Mouse (Mus musculus): ENCODE results near the gene Ubl4a. TPM values are rescaled to one million over a fixed set of nuclear protein-coding genes. Genes with fewer than 3 reads are reported as not detected.
A peak's percentile ranks its signal among the peaks of the same experiment; 100 is the strongest.
"Not testable (repeated sequence)": the region's sequence is repeated elsewhere in the genome, so short reads cannot be mapped to it uniquely, and the experiment has no call there.

Ubl4a gene
- polyA plus RNA-seq, 1 experiment = 21.1 TPM

DNA sequence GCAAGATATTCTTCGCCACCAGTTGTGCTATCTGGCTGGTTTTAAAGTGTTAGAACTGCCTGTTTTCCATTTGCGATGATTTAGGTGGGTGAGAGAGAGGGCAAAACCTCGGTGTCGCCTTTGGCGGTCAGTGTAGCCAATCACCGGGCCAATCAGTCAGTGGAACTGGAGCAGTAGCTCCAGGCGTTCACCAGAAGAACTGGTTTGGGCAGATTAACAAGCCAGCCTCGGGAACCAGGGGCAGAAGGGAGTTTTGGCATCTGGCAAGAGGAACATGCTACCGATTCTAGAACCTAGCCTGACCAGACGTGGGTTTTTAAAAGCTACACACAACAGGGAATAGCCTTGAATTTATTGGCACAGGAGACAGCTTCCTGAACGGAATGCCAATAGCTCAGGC lies 13.8 kb downstream of the Ubl4a start:
- TF ChIP-seq FLI1 (IDR thresholded peaks at IDR 0.05; ENCODE audit: low read length) (no peak), GATA1 (IDR thresholded peaks at IDR 0.05; ENCODE audit: borderline replicate concordance, low read length) (no peak)

DNA sequence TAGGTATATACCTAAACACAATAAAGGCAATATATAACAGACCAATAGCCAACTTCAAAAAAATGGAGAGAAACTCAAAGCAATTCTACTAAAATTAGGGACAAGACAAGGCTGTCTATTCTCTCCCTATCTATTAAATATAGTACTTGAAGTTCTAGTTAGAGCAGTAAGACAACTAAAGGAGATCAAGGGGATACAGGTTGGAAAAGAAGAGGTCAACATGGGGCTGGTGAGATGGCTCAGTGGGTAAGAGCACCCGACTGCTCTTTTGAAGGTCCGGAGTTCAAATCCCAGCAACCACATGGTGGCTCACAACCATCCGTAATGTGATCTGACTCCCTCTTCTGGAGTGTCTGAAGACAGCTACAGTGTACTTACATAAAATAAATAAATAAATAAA lies 15.9 kb downstream of the Ubl4a start:
- H3K27me3 ChIP-seq (replicated peaks); H3K4me1 ChIP-seq; H3K4me3 ChIP-seq (replicated peaks); H3K9me3 ChIP-seq; H3K36me3 ChIP-seq (replicated peaks; ENCODE audit: low read length): not testable (repeated sequence)

More for the DNA sequence above, 13.8 kb downstream of the Ubl4a start:
- no peak overlapping the region for H3K4me3 ChIP-seq (replicated peaks)
- H3K27me3 ChIP-seq (replicated peaks) = peaks cover 9% of the 10 kb centered on the region
- no peaks in the 10 kb centered on the region for H3K9me3 ChIP-seq
- no peaks in the 10 kb centered on the region for H3K4me1 ChIP-seq
- no peaks in the 10 kb centered on the region for H3K36me3 ChIP-seq (replicated peaks; ENCODE audit: low read length)

DNA sequence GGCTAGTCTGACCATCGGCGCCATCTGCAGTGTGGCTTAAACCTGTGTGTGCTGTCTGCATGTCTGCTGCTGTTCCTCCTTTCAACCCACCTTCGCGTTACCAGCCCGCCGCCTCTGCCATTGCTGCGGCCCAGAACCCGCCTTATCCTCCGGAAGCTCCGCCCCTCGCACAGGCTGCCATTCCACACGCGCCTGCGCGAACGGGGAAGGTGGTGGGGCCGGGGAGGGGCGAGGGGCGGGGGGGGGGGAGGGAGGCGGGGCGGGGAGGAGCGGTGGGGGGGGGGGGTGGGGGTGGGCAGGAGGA lies 19.6 kb downstream of the Ubl4a start, which contains the start of gene Lage3:
Gene Lage3 (minus strand): TSS at position 152 of the 304 bp plus-strand sequence.
- H3K4me3 ChIP-seq (replicated peaks) = peak within 1 kb of the TSS; percentile 92
- H3K9me3 ChIP-seq = no peaks in the 10 kb centered on the region
- TF ChIP-seq FLI1 (IDR thresholded peaks at IDR 0.05; ENCODE audit: low read length) (no peak), GATA1 (IDR thresholded peaks at IDR 0.05; ENCODE audit: borderline replicate concordance, low read length) (no peak)
- H3K27me3 ChIP-seq (replicated peaks) = peaks cover 5% of the 10 kb centered on the region
- H3K4me1 ChIP-seq = peaks cover 6% of the 10 kb centered on the region
- H3K36me3 ChIP-seq (replicated peaks; ENCODE audit: low read length) = no peaks in the 10 kb centered on the region

DNA sequence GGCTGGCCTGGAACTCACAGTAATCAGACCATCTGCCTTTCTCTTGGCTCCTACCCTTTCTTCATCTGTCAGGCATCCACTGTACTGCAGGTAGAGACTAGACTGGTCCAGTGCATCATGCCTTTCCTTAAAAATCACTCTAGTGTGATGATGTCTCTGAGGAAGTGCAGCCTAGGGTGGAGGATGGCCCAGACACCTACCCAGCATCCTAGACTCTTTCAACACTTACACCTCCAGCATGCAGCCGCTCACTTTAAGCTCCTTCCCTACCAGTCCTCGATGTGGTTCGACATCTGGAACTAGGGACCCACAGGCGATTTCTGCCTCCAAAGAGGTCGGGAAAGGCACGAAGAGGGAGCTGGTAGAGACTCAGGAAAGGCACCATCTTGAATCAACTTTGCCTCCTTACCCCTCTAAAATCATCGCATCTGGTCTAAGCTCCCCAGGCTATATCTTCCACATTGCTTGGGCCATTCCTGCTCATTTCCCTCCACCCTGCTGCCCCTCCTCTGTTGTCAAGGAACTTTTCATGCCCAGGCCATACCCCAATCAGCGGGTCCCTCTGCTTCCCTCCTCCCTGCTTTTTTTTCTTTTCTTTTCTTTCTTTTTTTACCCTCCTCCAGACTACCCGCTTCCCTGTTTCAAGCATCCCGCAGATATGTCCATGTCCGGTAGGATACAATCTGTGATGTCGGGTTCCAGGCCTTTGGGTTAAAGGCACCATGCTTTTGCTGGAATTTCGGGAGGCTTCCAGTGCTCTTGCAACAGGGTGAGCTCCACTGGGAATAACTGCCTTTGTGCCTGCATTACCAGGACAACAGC lies 20.2 kb downstream of the Ubl4a start:
- H3K36me3 ChIP-seq (replicated peaks; ENCODE audit: low read length) = no peaks in the 10 kb centered on the region
- H3K4me1 ChIP-seq = peaks cover 6% of the 10 kb centered on the region
- no peaks in the 10 kb centered on the region for H3K9me3 ChIP-seq
- no peak for TF ChIP-seq GATA1 (IDR thresholded peaks at IDR 0.05; ENCODE audit: borderline replicate concordance, low read length)
- TF ChIP-seq FLI1 (IDR thresholded peaks at IDR 0.05; ENCODE audit: low read length) = no peak
- peak overlapping the region; percentile 92 for H3K4me3 ChIP-seq (replicated peaks)
- H3K27me3 ChIP-seq (replicated peaks) = peaks cover 5% of the 10 kb centered on the region

DNA sequence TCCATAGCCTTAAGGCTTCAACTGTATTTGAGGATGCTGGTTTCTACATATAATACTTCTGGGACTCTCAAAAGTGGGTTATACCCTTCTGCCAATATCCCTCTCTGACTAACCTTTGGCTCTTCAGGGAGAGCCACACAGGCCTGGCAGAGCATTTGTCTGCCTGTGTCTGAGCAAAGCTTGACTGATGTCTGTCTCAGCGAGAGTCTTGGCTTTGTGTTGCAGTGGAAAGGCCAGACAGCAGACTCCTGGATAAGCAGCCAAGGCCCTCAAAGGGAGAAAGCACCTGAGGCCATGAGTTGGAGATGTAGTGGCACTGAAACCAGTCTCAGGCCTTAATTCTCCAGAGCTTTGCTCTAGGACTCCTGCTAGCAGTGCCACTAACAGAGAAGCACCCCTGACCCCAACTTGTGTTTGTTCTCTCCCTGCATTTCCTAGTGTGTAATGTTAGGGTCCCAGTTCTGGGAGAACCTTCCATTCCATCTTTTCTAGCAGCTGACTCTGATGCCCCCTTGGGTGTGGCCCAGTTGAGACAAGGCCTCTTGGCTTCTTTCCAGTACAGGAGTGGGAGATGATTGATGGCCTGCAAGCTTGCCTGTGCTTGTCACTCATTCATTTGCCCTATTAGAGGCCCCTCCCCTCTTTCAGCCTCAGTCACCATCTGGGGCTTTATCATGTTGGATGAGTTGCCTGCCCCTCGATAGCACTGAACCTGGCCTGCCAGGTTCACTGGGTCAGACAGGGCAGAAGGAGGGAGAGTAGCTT lies 42.7 kb downstream of the Ubl4a start:
- peaks cover 15% of the 10 kb centered on the region for H3K4me1 ChIP-seq
- no peak overlapping the region for H3K4me3 ChIP-seq (replicated peaks)
- H3K27me3 ChIP-seq (replicated peaks) = peaks cover 76% of the 10 kb centered on the region
- TF ChIP-seq FLI1 (IDR thresholded peaks at IDR 0.05; ENCODE audit: low read length) (no peak), GATA1 (IDR thresholded peaks at IDR 0.05; ENCODE audit: borderline replicate concordance, low read length) (no peak)
- H3K9me3 ChIP-seq = no peaks in the 10 kb centered on the region
- H3K36me3 ChIP-seq (replicated peaks; ENCODE audit: low read length) = no peaks in the 10 kb centered on the region

DNA sequence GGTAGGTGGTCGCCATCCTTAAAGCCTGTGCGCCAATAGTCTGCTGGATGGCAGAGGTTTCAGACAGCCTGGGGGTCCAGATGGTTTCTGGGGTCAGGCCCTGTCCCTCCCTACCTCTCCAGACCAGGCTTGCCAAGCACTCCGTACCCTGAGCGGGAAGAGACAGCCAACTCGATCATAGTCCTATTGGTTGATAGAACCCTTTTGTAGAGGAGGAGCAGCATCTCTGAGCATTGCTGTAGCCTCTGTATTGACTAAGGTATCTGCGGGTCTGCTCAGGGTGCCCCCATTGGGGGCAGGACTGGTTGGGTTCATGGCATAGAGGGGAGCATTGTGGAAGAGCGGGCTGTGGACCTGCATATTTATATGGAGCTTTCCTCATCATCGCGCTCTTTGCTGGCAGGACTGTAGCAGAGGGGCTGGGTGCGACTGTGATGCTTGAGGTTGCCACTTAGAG lies 43.8 kb downstream of the Ubl4a start:
- Histone ChIP-seq H3K9me3 (no peaks in the 10 kb centered on the region), H3K27me3 (replicated peaks) (peaks cover 68% of the 10 kb centered on the region), H3K4me3 (replicated peaks) (peak overlapping the region; percentile 86), H3K36me3 (replicated peaks; ENCODE audit: low read length) (no peaks in the 10 kb centered on the region), H3K4me1 (peaks cover 15% of the 10 kb centered on the region)
- TF ChIP-seq GATA1 (IDR thresholded peaks at IDR 0.05; ENCODE audit: borderline replicate concordance, low read length) (no peak), FLI1 (IDR thresholded peaks at IDR 0.05; ENCODE audit: low read length) (no peak)

DNA sequence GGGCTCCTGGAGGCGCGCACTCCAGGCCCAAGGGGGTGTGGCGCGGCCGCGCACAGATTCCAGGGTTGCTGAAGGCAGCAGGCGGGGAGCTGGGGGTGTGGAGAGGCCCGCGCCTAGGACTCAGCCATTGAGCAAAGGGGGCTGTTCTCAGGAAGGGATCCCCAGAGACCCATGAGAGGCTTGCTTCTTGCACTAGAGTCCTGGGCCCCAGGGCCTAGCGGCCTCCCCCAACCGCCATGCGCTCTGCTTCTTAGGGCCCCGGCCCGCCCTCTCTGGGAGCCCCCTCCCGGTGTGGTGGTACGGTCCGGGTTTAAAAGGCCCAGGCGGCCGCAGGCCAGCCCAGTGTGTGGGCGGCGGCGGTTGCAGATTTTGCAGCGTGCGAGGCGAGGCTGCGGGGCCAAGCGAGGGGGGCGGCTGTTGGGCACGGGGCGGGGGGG lies 44.3 kb downstream of the Ubl4a start, which contains the start of gene Plxna3:
Gene Plxna3 (plus strand): TSS at position 342 of the 437 bp plus-strand sequence.
- peaks cover 63% of the 10 kb centered on the region for H3K27me3 ChIP-seq (replicated peaks)
- no peaks in the 10 kb centered on the region for H3K9me3 ChIP-seq
- peaks cover 15% of the 10 kb centered on the region for H3K4me1 ChIP-seq
- H3K4me3 ChIP-seq (replicated peaks) = peak within 1 kb of the TSS; percentile 86
- no peaks in the 10 kb centered on the region for H3K36me3 ChIP-seq (replicated peaks; ENCODE audit: low read length)
- TF ChIP-seq GATA1 (IDR thresholded peaks at IDR 0.05; ENCODE audit: borderline replicate concordance, low read length) (no peak), FLI1 (IDR thresholded peaks at IDR 0.05; ENCODE audit: low read length) (no peak)

Other genes starting within 250 kb of the Ubl4a start
- not detected in 2 replicates for gene Opn1mw, start 245.8 kb downstream of the Ubl4a start, polyA plus RNA-seq (2012; ENCODE audit: insufficient read depth, low replicate concordance)
- 13.7 and 25.1 TPM in 2 replicates for gene Mecp2, start 237.9 kb downstream of the Ubl4a start, polyA plus RNA-seq (2012; ENCODE audit: insufficient read depth, low replicate concordance)
- gene Tex28, start 205.4 kb downstream of the Ubl4a start, polyA plus RNA-seq (2012; ENCODE audit: insufficient read depth, low replicate concordance) = not detected in 2 replicates
- not detected in 2 replicates for gene Tktl1, start 196.0 kb downstream of the Ubl4a start, polyA plus RNA-seq (2012; ENCODE audit: insufficient read depth, low replicate concordance)
- 106 and 299 TPM in 2 replicates for gene Flna, start 123.4 kb downstream of the Ubl4a start, polyA plus RNA-seq (2012; ENCODE audit: insufficient read depth, low replicate concordance)
- 39.1 and 49.4 TPM in 2 replicates for gene Emd, start 118.5 kb downstream of the Ubl4a start, polyA plus RNA-seq (2012; ENCODE audit: insufficient read depth, low replicate concordance)
- 328 and 1,584 TPM in 2 replicates for gene Rpl10, start 102.4 kb downstream of the Ubl4a start, polyA plus RNA-seq (2012; ENCODE audit: insufficient read depth, low replicate concordance)
- gene Taz, start 91.3 kb downstream of the Ubl4a start, polyA plus RNA-seq (2012; ENCODE audit: insufficient read depth, low replicate concordance) = 29.6 and 48.2 TPM in 2 replicates
- gene Dnase1l1, start 90.9 kb downstream of the Ubl4a start, polyA plus RNA-seq (2012; ENCODE audit: insufficient read depth, low replicate concordance) = 2.8 TPM in 1 of 2 replicates, not detected in the other
- gene Atp6ap1, start 76.1 kb downstream of the Ubl4a start, polyA plus RNA-seq (2012; ENCODE audit: insufficient read depth, low replicate concordance) = 10.7 and 29.6 TPM in 2 replicates
- gene Gdi1, start 68.2 kb downstream of the Ubl4a start, polyA plus RNA-seq (2012; ENCODE audit: insufficient read depth, low replicate concordance) = 38.9 and 88.6 TPM in 2 replicates
- 3.0 and 35.7 TPM in 2 replicates for gene Fam50a, start 60.2 kb downstream of the Ubl4a start, polyA plus RNA-seq (2012; ENCODE audit: insufficient read depth, low replicate concordance)
- 1.3 TPM in 1 of 2 replicates, not detected in the other for gene Plxna3, start 44.2 kb downstream of the Ubl4a start, polyA plus RNA-seq (2012; ENCODE audit: insufficient read depth, low replicate concordance)
- gene Lage3, start 19.6 kb downstream of the Ubl4a start, polyA plus RNA-seq (2012; ENCODE audit: insufficient read depth, low replicate concordance) = 7.0 and 8.9 TPM in 2 replicates
- 1.9 and 3.3 TPM in 2 replicates for gene Slc10a3, start 131 bp upstream of the Ubl4a start, polyA plus RNA-seq (2012; ENCODE audit: insufficient read depth, low replicate concordance)
- 4.0 and 8.8 TPM in 2 replicates for gene Fam3a, start 20.1 kb upstream of the Ubl4a start, polyA plus RNA-seq (2012; ENCODE audit: insufficient read depth, low replicate concordance)
- gene Ikbkg, start 20.1 kb upstream of the Ubl4a start, polyA plus RNA-seq (2012; ENCODE audit: insufficient read depth, low replicate concordance) = 16.4 and 19.2 TPM in 2 replicates
- 5.2 and 16.4 TPM in 2 replicates for gene G6pdx, start 56.0 kb upstream of the Ubl4a start, polyA plus RNA-seq (2012; ENCODE audit: insufficient read depth, low replicate concordance)
- gene Gm6880, start 108.2 kb upstream of the Ubl4a start, polyA plus RNA-seq (2012; ENCODE audit: insufficient read depth, low replicate concordance) = not detected in 2 replicates
- not detected in 2 replicates for gene Olfr1326-ps1, start 201.7 kb upstream of the Ubl4a start, polyA plus RNA-seq (2012; ENCODE audit: insufficient read depth, low replicate concordance)
- gene Olfr1325, start 219.5 kb upstream of the Ubl4a start, polyA plus RNA-seq (2012; ENCODE audit: insufficient read depth, low replicate concordance) = not detected in 2 replicates